Mouse (Mus musculus) spleen, adult 2 months (tissue): Measurements from ENCODE around the gene Plcl1. TPM values are rescaled to one million over a fixed set of nuclear protein-coding genes. Genes with fewer than 3 reads are reported as not detected.

Experiments used
- DNase-seq, 2 experiments: peaks; one replicate each; pipeline versions ENCODE4 v3.0.0 to v3.0.0-alpha.2; 2012 to 2021; ENCODE audit warnings: low spot score in 2 of 2, low read depth in 1 of 2
- H3K27ac ChIP-seq: fragments of 200-500 bp; 2 replicates; pipeline ENCODE4 v1.5.1; 2012; ENCODE audit warnings: low read length, inconsistent platforms; ENCODE audit not compliant: insufficient read depth
- H3K27me3 ChIP-seq: fragments of 200-500 bp; 2 replicates; pipeline ENCODE4 v1.6.1; 2012; ENCODE audit warnings: mild to moderate bottlenecking, moderate library complexity, low read length, inconsistent platforms; ENCODE audit not compliant: control insufficient read depth, insufficient read depth
- H3K36me3 ChIP-seq: fragments of 200-500 bp; 2 replicates; pipeline ENCODE4 v1.6.1; 2012; ENCODE audit warnings: mild to moderate bottlenecking, low read length, inconsistent platforms; ENCODE audit not compliant: control insufficient read depth, insufficient read depth
- H3K4me1 ChIP-seq: fragments of 200-500 bp; 2 replicates; pipeline ENCODE4 v1.6.1; 2011; ENCODE audit warnings: inconsistent platforms; ENCODE audit not compliant: control insufficient read depth, insufficient read depth, insufficient read length
- H3K4me3 ChIP-seq: fragments of 200-500 bp; 2 replicates; pipeline ENCODE4 v1.5.1; 2011; ENCODE audit warnings: mild to moderate bottlenecking, inconsistent platforms; ENCODE audit not compliant: insufficient read depth, insufficient read length; ENCODE audit errors: extremely low read depth
- CTCF ChIP-seq: fragments of 200-500 bp; IDR thresholded peaks from 2 replicates; pipeline ENCODE4 v1.5.1; 2011; ENCODE audit warnings: mild to moderate bottlenecking, inconsistent platforms; ENCODE audit not compliant: insufficient read depth, insufficient read length, insufficient replicate concordance; ENCODE audit errors: extremely low read depth
- POLR2A ChIP-seq: fragments of 200-500 bp; IDR thresholded peaks from 2 replicates; pipeline ENCODE4 v1.6.1; 2011; ENCODE audit warnings: low read depth, low read length, inconsistent platforms
- WGBS: fragments of 180-500 bp; shearing (Covaris S2); methylation state at CpG from one replicate; pipeline ENCODE4 v1.1.7; 2018; 5-methylcytosine and 5-hydroxymethylcytosine counted together
- polyA plus RNA-seq: library from polyadenylated mRNA; depleted of rRNA; stranded (reverse); fragments of >200 nt; gene quantifications from 2 replicates; pipeline ENCODE4 v1.2.3, GENCODE M21; 2012

Plcl1 gene
- polyA plus RNA-seq, 1 experiment: 0.49 TPM

DNA sequence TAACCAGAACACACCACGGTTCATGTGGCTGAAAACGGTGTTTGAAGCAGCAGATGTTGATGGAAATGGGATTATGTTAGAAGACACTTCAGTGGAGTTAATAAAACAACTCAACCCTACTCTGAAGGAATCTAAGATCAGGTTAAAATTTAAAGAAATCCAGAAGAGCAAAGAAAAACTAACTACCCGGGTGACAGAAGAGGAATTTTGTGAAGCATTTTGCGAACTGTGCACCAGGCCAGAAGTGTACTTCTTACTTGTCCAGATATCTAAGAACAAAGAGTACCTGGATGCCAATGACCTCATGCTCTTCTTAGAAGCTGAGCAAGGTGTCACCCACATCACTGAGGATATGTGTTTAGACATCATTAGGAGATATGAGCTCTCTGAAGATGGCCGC is 290.5 kb downstream of the Plcl1 start:
- Histone ChIP-seq H3K36me3 (no peaks in the 10 kb centered on the region), H3K27ac (no peak overlapping the region), H3K27me3 (no peaks in the 10 kb centered on the region), H3K4me3 (no peak overlapping the region), H3K4me1 (no peaks in the 10 kb centered on the region)
- DNase-seq: no peak
- no peak for TF ChIP-seq CTCF
- no peak for TF ChIP-seq POLR2A
- WGBS: 96% methylated on average over 5 of the region's 5 CpGs

DNA sequence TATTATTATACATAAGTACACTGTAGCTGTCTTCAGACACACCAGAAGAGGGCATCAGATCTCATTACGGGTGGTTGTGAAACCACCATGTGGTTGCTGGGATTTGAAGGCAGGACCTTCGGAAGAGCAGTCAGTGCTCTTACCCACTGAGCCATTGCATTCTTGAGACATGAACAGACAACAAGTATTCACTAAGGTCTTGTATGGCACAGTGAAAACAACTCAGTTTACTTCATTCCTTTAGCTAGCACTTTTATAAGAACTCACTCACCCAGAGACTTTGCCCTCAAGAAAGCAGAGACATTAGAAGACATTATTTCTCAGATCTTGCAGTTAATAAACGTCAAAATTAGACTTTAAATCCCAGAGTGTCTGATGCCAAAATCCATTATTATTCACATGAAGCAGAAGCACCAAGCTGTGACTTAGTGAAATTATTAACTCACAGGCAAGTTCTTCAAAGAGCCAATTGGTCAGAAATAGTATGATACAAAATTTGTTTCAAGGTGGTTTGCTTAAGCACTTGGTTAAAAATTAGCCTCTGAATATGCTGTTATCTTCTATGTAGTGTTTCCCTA is 293.8 kb downstream of the Plcl1 start:
- TF ChIP-seq CTCF: no peak
- TF ChIP-seq POLR2A: no peak
- H3K4me1 ChIP-seq: no peaks in the 10 kb centered on the region
- no peak overlapping the region for H3K4me3 ChIP-seq
- 97% methylated on average over 3 of the region's 3 CpGs for WGBS
- no peak for DNase-seq
- no peaks in the 10 kb centered on the region for H3K36me3 ChIP-seq
- H3K27me3 ChIP-seq: no peaks in the 10 kb centered on the region
- H3K27ac ChIP-seq: no peak overlapping the region

DNA sequence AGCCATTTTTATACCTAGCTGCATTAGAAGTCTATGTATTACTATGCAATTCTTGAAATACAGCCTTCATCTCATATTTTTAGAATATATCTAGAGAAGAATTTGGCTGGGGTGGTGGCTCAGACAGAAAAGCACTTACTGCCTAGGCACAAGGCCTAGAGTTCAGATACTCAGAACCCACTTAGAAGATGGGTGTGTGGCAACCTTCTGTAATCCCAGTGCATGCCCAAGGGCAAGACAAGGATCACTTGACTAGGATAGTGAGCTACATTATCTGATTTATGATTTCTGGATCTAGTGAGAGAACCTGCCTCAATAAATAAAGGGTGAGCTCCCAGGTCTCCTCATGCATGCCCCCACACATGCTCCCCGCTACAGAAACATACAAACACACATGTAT is 294.3 kb downstream of the Plcl1 start:
- no peak for TF ChIP-seq POLR2A
- TF ChIP-seq CTCF: no peak
- Histone ChIP-seq H3K27ac (no peak overlapping the region), H3K36me3 (no peaks in the 10 kb centered on the region), H3K4me1 (no peaks in the 10 kb centered on the region), H3K4me3 (no peak overlapping the region), H3K27me3 (no peaks in the 10 kb centered on the region)
- 92% methylated on average over 1 of the region's 1 CpGs for WGBS
- no peak for DNase-seq

DNA sequence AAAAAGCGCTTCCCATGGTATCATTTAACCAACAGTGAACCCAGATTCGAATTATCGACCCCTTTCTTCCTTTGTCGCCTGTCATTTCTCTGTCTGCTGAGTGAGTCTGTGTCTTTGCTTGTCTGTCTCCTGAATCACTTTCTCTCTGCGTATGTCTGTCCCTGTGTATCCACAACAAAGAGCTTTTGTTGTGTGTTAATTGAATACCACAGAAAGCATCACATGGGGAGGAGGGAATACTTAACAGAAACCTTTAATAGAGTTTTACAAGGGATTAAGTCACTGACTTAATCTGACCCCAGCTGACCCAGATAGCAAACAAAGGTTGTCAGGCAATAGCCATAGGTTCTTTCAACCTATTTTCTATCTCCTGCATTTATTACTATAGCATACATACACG is 295.0 kb downstream of the Plcl1 start:
- TF ChIP-seq POLR2A: no peak
- TF ChIP-seq CTCF: no peak
- no peak overlapping the region for H3K4me3 ChIP-seq

DNA sequence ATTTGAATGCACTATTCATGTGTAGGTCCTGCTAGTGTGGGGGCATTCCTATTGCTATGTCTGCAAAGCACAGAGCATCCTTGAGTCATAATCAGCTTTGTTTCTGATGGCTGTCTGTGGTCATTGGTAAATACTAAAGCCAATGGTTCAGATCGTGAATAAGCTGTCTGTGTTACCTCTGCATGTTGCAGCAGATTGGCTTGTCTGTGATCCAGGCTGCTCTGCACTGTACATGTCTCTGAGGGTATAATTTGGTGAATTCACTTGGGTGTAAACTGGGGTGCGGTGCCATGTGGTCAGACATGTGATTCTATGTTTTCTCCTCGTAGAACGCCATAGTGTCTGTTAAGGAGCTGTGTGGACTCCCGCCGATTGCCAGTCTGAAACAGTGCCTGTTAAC is 295.9 kb downstream of the Plcl1 start:
- H3K27ac ChIP-seq: no peak overlapping the region
- no peak for DNase-seq
- 95% methylated on average over 6 of the region's 6 CpGs for WGBS
- H3K4me1 ChIP-seq: no peaks in the 10 kb centered on the region
- no peaks in the 10 kb centered on the region for H3K36me3 ChIP-seq
- no peak overlapping the region for H3K4me3 ChIP-seq
- H3K27me3 ChIP-seq: no peaks in the 10 kb centered on the region
- TF ChIP-seq CTCF: no peak
- no peak for TF ChIP-seq POLR2A

More for the DNA sequence above, 295.0 kb downstream of the Plcl1 start:
- H3K36me3 ChIP-seq: no peaks in the 10 kb centered on the region
- no peaks in the 10 kb centered on the region for H3K27me3 ChIP-seq
- no peak for DNase-seq
- no peak overlapping the region for H3K27ac ChIP-seq
- WGBS: 89% methylated on average over 6 of the region's 6 CpGs
- no peaks in the 10 kb centered on the region for H3K4me1 ChIP-seq

DNA sequence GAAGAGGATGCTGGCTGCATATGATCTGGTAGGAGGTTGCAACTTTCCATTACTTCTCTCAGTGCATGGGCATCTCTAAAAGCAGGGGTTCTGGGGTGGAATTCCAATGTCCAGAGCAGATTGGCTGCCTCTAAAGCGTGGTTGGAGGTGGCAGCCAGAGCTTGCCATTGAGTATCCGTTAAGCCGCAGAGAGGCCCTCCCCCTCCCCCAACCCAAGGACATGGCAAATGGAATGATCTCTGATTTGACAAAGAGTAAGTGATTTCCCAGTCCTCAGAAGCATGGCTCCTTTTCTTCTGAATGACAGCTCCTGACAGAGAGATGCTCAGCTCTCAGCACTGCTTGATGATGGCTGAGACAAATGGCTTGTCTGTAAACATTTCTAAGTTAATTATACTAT is 296.4 kb downstream of the Plcl1 start:
- no peak for DNase-seq
- Histone ChIP-seq H3K4me3 (no peak overlapping the region), H3K27me3 (no peaks in the 10 kb centered on the region), H3K36me3 (no peaks in the 10 kb centered on the region), H3K4me1 (no peaks in the 10 kb centered on the region), H3K27ac (no peak overlapping the region)
- TF ChIP-seq CTCF: no peak
- no peak for TF ChIP-seq POLR2A
- 90% methylated on average over 3 of the region's 3 CpGs for WGBS

DNA sequence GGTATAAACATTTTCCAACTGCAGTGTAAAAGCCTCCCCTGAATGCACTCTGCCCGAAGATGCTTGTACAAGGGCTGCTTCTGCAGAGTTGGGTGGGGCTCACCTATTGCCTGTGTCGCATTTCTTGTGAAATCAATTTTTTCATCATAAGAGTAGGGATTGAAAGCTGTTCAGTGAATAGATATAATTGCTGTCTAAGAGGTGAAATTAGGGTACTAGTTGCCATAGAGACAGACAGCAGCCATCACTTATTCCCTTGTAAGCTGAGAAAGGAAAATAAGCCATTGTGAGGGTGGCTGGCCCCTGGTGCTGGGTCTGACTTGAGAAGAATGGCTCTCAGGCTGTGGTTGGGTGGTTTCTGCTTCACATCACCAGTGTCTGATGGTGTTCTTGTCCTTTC is 299.0 kb downstream of the Plcl1 start:
- no peaks in the 10 kb centered on the region for H3K4me1 ChIP-seq
- H3K4me3 ChIP-seq: no peak overlapping the region
- TF ChIP-seq CTCF (no peak), POLR2A (no peak)
- no peaks in the 10 kb centered on the region for H3K27me3 ChIP-seq
- H3K27ac ChIP-seq: no peak overlapping the region
- no peak for DNase-seq
- no peaks in the 10 kb centered on the region for H3K36me3 ChIP-seq
- WGBS: 89% methylated on average over 2 of the region's 2 CpGs
